Mouse (Mus musculus): ENCODE results near the gene Tssc4.

Tssc4 gene

DNA sequence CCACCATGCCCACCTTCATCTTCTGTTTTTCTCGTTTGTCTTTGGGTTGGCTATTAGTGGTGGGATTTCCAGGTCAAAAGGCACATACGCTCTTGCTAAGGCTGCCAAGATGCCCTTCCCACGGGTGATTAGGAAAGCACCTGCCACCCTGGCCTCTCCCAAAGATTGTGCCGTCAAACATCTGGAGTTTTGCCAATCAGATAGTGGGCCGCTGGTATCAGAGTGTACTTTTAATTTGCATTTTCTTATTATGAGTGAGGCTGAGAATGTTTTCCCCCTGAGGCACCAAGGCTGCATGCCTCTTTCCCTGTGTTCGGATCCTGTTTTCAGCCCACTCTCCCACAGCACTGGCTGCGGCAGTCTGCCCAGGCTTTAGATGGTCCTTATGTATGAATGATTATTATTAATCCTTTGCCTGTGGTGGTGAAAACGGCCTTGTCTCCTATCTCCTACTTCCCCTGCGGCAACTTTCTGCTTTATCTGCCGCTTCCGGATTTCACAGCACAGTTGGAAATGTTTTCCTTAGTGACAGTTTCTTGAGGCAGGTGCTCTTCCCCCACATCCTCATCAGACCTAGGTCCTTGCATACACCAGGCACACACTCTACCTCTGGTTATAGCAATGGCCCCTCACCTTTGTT lies 36.3 kb downstream of the Tssc4 start:
- DNase-seq (ENCODE audit: low read depth, low spot score), result no peak
- peaks cover 1% of the 10 kb centered on the region; the same call in 1 of the 2 replicates for H3K27me3 ChIP-seq (ENCODE audit: control insufficient read depth, insufficient read depth, low read length, poor library complexity, severe bottlenecking)
- H3K36me3 ChIP-seq (ENCODE audit: control insufficient read depth, insufficient read depth, low read length, poor library complexity, severe bottlenecking), result no peaks in the 10 kb centered on the region

DNA sequence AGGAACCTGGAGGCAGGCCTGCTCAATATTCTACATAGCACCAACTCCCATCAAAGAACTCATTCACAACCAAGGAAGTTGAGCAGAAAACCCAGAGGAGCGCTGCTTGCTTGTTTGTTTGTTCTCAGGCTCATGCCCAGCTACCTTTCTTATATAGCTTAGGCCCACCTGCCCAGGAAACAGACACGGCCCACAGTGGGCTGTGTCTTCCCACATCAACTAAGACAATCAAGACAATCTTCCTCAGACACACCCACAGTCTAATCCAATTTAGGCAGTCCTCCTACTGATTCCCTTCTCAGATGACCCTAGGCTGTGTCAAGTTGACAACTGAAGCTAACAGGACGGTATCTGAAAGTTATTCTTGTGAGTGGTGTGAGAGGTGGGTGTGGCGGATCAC lies 37.0 kb downstream of the Tssc4 start, which contains the start of gene Kcnq1:
Kcnq1 (plus strand) TSS at position 301 of the 400 bp plus-strand sequence.
- Histone ChIP-seq H3K27me3 (ENCODE audit: control insufficient read depth, insufficient read depth, low read length, poor library complexity, severe bottlenecking) (peaks cover 1% of the 10 kb centered on the region; the same call in 1 of the 2 replicates), H3K36me3 (ENCODE audit: control insufficient read depth, insufficient read depth, low read length, poor library complexity, severe bottlenecking) (no peaks in the 10 kb centered on the region)
- DNase-seq (ENCODE audit: low read depth, low spot score), result no peak

DNA sequence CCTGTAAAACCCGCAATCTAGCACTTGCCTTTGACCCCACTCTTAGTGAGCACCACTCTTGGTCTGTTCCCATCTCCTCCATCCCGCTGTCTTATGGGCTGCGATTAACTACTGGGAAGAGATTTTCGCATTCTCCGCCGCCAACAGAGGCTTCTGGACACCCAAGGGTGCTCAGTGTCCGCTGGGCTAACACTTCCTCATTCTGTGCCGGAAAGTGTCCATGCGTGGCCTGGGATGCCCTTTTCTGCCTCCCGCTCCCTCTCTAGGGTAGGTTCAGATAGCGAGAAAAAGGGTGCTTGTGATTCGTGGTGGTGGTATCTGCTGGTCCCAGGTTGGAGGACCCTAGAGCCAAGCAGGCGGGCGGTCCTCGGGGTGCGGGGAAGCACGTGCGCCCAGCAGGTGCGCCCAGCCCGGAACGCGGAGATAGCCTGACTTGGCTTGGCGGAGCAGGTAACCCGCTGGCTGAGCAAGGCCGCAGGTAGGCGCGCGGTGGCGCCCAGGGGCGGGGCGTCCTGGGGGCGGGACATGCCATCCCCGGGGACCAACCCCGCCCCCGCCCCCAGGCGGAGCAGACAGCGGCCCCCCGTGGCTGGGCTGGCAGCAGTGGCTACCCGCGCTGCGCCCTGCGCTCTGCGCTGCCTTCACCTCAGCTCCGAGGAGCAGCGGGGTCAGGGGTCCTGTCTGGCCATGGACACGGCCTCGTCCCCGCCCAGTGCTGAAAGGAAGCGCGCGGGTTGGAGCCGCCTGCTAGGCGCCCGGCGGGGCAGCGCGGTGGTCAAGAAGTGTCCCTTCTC lies 37.8 kb downstream of the Tssc4 start:
- peaks cover 1% of the 10 kb centered on the region; the same call in 1 of the 2 replicates for H3K27me3 ChIP-seq (ENCODE audit: control insufficient read depth, insufficient read depth, low read length, poor library complexity, severe bottlenecking)
- no peak for DNase-seq (ENCODE audit: low read depth, low spot score)
- H3K36me3 ChIP-seq (ENCODE audit: control insufficient read depth, insufficient read depth, low read length, poor library complexity, severe bottlenecking), result no peaks in the 10 kb centered on the region

DNA sequence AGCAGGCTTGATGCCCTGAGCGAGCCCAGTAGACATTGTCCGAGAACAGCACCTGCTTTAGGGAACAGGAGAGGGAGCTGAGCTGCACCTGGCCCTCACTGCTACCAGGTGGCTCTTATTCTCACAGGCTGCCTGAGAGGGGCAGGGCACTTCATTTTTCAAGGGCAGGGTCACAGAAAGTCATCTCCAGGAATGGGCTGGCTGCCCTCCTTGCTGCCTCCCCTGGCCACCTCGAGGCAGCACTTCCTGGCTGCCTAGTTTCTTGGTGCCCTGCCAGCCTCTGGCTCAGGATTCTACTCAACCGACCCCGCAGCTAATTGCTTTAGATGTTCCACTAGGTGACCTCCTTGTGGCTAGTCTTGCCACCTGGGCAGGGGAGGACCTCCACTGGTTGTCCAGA lies 39.2 kb downstream of the Tssc4 start:
- no peak for DNase-seq (ENCODE audit: low read depth, low spot score)
- Histone ChIP-seq H3K36me3 (ENCODE audit: control insufficient read depth, insufficient read depth, low read length, poor library complexity, severe bottlenecking) (no peaks in the 10 kb centered on the region), H3K27me3 (ENCODE audit: control insufficient read depth, insufficient read depth, low read length, poor library complexity, severe bottlenecking) (peaks cover 1% of the 10 kb centered on the region; the same call in 1 of the 2 replicates)

DNA sequence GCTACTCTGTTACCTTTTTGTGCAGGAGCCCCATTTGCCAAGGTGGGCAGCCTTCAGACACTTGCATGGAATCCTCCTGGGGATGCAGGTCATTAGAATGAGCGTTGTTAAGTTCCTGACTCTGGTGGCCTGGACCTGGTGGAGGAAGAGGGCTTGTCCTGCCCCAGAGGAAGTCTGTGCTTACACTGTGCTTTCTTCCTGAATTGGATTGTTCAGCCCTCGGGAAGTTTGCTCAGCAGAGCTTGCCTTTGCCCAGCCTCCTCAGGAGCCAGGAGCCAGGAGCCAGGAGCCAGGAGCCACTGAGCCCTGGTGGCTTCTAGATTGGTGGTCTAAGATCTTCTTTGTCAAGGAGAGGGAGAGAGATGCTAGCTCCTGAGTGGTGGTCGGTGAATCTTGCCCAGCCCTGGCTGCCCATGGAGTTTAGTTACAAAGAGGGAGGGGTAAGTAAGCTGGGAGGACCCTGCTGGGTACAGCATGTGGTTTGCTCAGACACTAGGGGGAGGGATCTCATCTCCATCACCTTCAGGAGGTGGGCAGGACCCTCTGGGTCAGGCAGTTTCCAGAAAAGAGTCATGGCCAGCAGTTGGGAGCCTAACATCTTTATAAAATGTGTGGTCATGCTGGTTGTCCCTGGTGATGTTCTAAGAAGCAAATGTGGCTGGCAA lies 40.1 kb downstream of the Tssc4 start:
- Histone ChIP-seq H3K27me3 (ENCODE audit: control insufficient read depth, insufficient read depth, low read length, poor library complexity, severe bottlenecking) (peaks cover 1% of the 10 kb centered on the region; the same call in 1 of the 2 replicates), H3K36me3 (ENCODE audit: control insufficient read depth, insufficient read depth, low read length, poor library complexity, severe bottlenecking) (no peaks in the 10 kb centered on the region)
- DNase-seq (ENCODE audit: low read depth, low spot score), result no peak

DNA sequence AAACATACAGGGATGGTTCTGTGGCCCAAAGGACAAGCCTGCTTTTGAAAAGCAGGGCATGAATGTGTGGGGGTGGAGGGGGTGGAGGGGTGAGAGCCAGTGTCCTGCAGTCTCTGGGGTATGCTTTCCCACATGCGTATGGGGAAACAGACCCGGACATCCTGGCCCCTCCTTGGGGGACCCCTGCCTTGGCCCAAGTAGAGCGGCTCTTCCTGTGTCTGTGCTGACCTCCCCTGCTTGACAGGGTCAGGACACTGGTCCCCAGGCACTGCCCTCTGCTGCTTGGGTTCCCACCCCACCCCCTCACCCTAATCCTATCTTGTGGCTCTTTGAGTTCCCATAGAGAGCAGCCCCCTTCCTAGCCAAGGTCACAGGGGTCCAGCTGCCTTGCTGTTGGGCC lies 40.6 kb downstream of the Tssc4 start:
- Histone ChIP-seq H3K36me3 (ENCODE audit: control insufficient read depth, insufficient read depth, low read length, poor library complexity, severe bottlenecking) (no peaks in the 10 kb centered on the region), H3K27me3 (ENCODE audit: control insufficient read depth, insufficient read depth, low read length, poor library complexity, severe bottlenecking) (peaks cover 1% of the 10 kb centered on the region; the same call in 1 of the 2 replicates)
- DNase-seq (ENCODE audit: low read depth, low spot score), result no peak

DNA sequence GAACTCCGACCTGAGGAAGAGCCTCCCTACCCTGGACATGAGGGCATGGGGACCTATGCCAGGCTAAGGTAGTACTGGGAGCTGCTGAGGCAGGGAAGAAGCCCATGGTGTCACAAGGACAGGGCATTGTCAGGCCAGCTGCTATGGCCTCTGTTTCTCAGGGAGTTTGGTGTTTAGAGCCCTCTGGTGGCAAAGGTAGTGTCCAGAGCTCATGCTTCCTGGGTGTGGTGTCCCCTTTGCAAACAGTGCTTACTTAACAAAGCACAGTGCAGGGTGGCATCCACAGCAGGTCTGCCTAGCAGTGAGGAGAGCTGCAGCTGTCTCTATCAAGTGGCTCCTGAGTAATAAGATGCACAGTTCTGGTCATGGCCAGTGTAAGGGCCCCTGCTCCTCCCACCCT lies 41.8 kb downstream of the Tssc4 start:
- peaks cover 1% of the 10 kb centered on the region; the same call in 1 of the 2 replicates for H3K27me3 ChIP-seq (ENCODE audit: control insufficient read depth, insufficient read depth, low read length, poor library complexity, severe bottlenecking)
- no peaks in the 10 kb centered on the region for H3K36me3 ChIP-seq (ENCODE audit: control insufficient read depth, insufficient read depth, low read length, poor library complexity, severe bottlenecking)
- no peak for DNase-seq (ENCODE audit: low read depth, low spot score)

DNA sequence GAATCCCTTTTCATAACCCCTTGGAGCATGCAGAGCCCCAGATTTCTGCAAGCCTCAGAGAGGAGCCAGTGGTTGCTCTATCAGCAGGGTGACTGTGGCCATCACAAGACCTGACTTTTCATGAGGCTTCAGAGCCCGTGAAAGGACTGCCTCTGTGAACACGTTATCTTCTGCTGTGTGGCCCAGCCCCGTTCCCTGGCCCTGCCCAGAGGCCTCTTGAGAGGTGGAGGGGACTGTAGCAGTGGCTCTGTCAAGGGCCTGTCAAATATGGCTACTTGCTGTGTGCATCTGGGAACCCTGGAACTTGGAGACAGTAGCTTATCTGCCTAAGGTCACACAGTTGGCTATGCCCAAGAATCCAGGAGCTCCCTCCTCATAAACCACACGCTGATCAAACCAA lies 42.7 kb downstream of the Tssc4 start:
- Histone ChIP-seq H3K36me3 (ENCODE audit: control insufficient read depth, insufficient read depth, low read length, poor library complexity, severe bottlenecking) (no peaks in the 10 kb centered on the region), H3K27me3 (ENCODE audit: control insufficient read depth, insufficient read depth, low read length, poor library complexity, severe bottlenecking) (peaks cover 1% of the 10 kb centered on the region; the same call in 1 of the 2 replicates)
- no peak for DNase-seq (ENCODE audit: low read depth, low spot score)

DNA sequence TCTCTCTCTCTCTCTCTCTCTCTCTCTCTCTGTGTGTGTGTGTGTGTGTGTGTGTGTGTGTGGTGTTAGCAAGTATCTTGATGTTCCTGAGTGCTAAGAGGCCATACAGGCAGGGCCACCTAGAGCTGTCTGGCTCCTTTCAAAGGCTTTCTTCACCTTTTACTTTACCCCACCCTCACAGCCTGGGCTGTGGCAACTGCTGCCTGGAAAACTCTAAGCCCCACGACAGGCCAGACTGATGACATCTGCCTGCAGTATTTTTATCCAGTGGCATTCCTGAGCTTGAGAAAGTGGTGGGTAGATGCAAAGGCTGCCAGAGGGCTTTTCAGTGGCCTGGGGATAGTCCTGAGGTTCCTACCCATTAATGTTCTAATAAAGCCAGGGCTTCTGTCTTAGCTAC lies 43.3 kb downstream of the Tssc4 start:
- Histone ChIP-seq H3K36me3 (ENCODE audit: control insufficient read depth, insufficient read depth, low read length, poor library complexity, severe bottlenecking) (no peaks in the 10 kb centered on the region), H3K27me3 (ENCODE audit: control insufficient read depth, insufficient read depth, low read length, poor library complexity, severe bottlenecking) (peaks cover 1% of the 10 kb centered on the region; the same call in 1 of the 2 replicates)
- DNase-seq (ENCODE audit: low read depth, low spot score), result no peak

DNA sequence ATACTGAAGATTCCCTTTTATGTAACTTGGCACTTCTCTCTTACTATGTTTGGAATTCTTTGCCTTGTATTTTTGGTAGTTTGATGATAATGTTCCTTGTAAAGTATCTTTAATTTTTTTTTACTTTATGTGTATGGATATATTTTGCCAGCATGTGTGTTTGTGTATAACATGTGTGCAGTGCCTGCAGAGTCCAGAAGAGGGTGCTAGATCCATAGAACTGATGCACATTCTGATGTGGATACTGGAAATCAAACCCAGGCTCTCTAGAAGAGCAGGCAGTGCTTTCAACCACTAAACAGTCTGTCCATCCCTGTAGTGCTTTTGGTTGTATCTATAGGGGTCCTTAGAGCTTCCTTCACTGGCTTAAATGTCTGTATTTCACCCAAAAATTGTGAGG lies 45.7 kb downstream of the Tssc4 start:
- H3K27me3 ChIP-seq (ENCODE audit: control insufficient read depth, insufficient read depth, low read length, poor library complexity, severe bottlenecking), result no peaks in the 10 kb centered on the region
- no peaks in the 10 kb centered on the region for H3K36me3 ChIP-seq (ENCODE audit: control insufficient read depth, insufficient read depth, low read length, poor library complexity, severe bottlenecking)
- DNase-seq (ENCODE audit: low read depth, low spot score), result no peak

DNA sequence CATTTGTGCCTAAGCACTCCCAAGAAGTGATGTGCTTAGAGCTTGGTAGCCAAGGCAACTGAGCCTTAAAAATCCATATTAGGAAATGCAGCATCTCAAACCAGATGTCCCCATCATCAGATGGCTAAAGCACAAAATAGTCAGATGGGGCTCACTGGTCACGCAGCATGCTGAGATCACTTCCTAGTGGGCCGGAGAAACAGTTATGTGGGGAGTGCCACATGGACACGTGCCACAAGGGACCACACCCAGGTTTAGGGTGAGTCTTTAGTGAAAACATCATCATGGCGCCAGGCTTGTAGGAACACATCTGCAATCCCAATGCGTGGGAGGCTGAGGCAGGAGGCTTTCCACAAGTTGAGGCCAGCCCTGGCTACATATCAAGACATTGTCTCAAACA lies 47.5 kb downstream of the Tssc4 start:
- no peak for DNase-seq (ENCODE audit: low read depth, low spot score)
- no peaks in the 10 kb centered on the region for H3K36me3 ChIP-seq (ENCODE audit: control insufficient read depth, insufficient read depth, low read length, poor library complexity, severe bottlenecking)
- no peaks in the 10 kb centered on the region for H3K27me3 ChIP-seq (ENCODE audit: control insufficient read depth, insufficient read depth, low read length, poor library complexity, severe bottlenecking)

DNA sequence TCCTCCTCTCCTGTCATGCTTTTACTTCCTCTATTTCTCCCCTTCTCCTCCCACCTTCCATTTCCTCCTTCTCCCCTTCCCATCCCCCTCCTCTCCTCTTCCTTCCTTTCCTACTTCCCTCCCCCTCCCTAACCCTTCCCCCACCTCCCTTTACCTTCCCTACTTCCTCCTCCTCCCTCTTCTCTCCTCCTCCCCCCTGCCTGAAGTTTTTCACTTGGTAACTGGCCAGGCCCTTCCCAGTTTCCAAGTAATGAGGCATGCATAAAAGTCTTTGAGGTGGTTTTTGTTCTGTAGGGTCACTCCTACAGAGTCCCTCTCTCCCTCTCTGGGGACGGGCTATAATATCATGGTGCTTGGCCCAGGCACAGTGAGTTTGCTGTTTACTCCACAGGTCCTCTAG lies 50.4 kb downstream of the Tssc4 start:
- no peaks in the 10 kb centered on the region for H3K36me3 ChIP-seq (ENCODE audit: control insufficient read depth, insufficient read depth, low read length, poor library complexity, severe bottlenecking)
- no peak for DNase-seq (ENCODE audit: low read depth, low spot score)

DNA sequence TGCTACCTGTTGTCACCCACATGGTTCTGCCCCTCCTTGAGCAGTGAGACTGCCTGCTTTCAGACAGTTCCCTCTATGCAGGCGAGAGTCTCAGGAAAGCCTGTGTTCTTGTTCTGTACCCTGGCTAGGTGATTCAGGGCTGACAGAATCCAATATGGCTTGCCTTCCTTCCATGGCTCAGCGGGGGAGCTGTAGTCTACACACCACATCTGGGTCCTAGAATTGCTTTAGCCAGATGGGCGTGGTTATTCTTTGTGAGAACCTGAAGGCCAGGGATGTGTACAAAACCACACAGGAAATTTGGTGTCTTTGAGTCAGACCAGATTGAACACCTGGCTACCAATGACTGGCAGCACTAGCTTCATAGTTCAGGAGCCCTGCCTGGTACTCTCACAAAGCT lies 50.8 kb downstream of the Tssc4 start:
- DNase-seq (ENCODE audit: low read depth, low spot score), result no peak
- Histone ChIP-seq H3K36me3 (ENCODE audit: control insufficient read depth, insufficient read depth, low read length, poor library complexity, severe bottlenecking) (no peaks in the 10 kb centered on the region), H3K27me3 (ENCODE audit: control insufficient read depth, insufficient read depth, low read length, poor library complexity, severe bottlenecking) (no peaks in the 10 kb centered on the region)

More for the DNA sequence above, 50.4 kb downstream of the Tssc4 start:
- no peaks in the 10 kb centered on the region for H3K27me3 ChIP-seq (ENCODE audit: control insufficient read depth, insufficient read depth, low read length, poor library complexity, severe bottlenecking)

All from splenic B cell, adult 2 months (primary cell).